Mouse (Mus musculus) retina, postnatal 1 day (tissue): Measurements from ENCODE around the gene Cela1.

Experiments used
- DNase-seq: peaks from one replicate; pipeline ENCODE4 v3.0.0-alpha.2; 2012

The Cela1 gene

DNA sequence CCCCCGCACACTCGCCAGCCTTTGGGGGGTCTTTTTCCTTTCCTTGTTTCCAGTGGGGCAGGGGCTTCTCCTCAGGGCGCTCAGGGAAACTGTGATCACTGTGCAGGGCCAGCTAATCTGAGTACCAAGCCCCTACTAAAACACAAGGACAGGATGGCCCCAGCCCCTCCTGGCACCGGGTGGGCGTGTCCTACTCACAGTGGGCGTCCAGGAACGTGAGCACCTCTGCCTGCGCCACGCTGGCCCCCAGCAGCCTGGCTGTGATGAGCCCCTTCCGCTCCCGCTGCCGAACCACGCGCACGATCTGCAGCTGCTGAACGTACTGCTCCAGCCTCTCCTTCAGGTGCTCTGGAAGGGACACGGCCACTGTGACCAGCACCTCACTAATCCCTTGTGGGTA, 16.2 kb upstream of the Cela1 start:
- no peak for DNase-seq

DNA sequence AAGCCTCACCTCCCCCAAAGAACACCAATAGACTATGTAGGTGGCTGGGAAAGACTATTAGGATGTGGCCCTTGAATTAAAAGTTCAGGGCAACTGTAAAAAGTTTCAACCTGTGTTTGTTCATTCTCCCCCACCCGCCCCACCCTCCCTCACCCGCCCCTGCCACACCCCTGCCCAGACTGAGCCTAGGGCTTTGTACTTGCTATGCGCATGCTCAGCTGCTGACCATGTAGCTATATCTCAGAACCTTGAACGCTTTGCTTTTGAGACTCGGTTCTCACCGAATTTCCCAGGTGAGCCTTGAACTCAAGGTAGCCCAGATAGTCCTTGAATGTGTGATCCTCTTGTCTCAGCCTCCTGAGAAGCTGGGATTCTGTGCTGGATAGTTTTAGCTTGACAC, 14.1 kb upstream of the Cela1 start:
- DNase-seq, result no peak

DNA sequence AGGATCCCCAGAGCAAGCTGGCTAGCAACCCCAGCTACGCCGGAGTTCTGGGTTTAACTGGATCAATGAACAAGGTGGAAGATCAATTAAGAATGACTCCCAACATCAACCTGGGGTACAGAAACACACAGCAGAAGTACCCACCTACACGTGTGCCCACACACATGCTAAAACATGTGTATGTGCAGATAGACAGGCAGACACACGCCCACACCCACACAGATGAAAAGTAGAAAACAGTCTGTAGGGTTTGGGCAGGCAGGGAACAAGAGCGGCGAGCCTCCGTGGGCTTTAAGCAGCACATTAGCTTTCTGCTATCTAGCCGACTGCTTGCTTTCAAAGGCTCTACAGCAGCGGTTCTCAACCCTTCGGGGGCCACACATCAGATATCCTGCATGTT, 13.4 kb upstream of the Cela1 start:
- DNase-seq, result no peak

DNA sequence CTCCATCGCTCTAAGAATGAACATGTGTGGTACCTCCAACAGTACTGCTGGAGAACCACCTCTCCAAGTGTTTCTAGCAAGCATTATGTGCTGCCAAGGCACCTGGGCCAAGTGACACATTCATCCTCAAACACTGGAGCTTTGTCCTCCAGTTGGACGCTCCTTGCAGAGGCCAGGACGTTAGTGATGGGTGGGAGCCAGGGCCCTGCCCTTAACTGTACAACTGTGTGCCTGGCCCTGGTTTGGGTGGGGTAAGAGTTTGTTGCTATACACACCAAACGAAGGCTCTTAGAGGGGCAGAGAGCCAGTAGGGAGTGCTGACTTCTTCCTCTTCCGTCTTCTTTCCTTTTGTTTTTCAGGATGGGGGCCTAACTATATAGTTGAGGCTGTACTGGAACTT, 12.7 kb upstream of the Cela1 start:
- no peak for DNase-seq

DNA sequence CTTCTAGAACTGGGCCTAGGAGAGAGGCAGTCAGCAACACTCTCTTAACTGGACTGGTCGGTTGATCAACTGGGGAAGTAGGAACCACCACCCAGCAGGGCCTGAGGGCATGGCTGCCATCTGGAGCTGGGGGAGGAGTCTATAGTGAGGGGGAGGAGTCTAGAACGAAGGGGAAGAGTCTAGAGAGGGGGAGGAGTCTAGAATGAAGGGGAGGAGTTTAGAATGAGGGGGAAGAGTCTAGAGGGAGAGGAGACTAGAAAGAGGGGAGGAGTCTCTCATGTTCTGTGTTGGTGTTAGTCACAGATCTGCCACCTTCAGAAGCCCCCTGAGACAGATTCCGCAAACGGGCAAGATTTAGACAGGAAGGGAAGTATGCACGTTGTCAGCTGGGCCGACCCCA, 11.7 kb upstream of the Cela1 start:
- DNase-seq, result peak; percentile 44

DNA sequence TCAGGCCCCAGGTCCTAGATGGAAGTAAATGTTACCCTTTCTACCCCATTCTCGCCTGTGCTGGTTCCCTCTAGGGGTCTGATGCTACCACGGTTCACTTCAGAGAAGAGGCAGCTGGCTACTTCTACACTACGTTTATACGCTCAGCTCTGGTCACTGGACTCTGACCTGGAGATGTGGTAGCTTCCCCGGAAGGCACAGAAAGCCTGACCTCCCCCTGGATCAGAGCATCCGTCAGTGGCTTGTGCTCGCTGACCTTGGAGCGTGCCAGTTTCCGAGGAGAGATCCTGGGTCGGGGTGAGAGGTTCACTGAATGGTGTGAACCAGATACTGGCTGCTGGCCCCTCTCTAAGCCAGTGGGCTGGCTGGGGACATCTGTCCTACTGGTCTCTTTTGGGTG, 10.4 kb upstream of the Cela1 start:
- DNase-seq, result no peak

DNA sequence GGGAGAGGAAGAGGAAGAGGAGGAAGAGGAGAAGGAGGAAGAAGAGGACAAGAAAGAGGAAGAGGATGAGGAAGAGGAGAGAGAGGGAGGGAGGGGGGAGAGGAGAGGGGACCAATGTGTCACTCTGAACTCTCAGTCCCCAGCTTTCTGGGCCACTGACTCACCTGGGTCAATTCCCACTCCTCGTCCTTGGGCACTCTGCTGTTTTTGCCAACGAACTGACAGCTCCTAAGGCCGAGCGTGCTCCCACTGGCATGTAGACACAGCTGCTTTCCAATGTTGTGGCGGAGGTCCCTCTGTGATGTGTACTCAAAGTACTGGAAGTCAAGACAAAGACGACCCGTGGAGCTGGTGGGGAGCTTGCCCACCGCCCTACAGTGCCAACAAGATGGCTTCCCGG, 6.7 kb upstream of the Cela1 start:
- no peak for DNase-seq

DNA sequence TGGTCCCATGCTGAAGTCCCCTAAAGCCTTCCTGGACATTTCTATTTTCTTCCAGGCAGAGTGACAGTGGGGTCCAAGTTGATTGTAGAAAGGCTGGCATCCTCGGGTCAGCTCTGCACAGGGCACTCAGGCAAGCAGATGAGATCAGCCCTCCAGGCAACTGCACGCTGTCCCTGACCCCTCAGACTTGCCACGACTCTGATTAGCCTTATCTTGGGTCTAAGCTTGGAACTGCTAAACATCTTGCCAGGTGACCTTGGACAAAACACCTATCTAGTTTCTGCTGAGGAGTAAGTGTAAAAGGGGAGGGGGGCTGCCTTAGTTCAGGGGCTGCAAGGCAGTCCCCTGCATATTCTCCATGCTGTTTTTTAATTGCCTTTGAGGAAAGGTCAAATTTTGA, 4.3 kb upstream of the Cela1 start:
- no peak for DNase-seq

DNA sequence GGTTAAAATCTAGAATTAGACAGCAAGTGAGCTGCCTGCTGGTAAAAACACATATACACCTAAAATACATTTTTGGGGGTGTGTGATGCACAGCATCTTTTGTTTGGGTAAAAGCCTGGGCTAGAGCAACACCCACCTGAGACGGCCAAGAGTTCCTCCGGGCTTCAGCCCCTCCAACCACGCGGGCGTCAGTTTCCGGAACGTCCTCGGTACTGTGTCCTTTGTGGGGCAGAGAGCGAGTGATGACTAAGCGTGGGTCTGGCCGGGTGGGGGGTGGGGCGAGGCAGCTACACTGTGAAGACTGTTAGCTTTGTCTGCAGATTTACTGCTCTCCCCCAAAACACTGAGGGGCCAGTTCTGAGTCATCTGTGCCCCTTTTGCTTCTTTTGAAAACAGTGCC, 732 bp downstream of the Cela1 start:
- no peak for DNase-seq

DNA sequence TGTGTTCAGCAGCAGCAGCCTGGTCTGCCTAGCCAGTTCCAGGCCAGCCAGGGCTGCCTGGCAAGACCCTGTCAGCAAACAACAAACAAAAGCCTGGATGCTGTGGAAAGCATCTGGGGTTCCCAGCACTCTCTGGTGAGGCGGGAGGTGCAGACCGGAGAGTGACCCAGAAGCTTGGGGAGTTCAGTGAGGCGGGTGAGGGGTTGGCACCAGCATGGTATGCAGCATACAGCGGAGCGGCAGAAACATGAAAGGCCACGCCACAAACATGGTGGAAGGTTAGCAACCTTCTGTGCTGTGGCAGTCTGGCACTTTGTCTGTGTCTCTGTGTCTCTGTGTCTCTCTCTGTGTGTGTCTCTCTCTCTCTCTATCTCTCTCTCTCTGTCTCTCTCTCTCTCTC, 1.3 kb downstream of the Cela1 start:
- DNase-seq, result no peak

DNA sequence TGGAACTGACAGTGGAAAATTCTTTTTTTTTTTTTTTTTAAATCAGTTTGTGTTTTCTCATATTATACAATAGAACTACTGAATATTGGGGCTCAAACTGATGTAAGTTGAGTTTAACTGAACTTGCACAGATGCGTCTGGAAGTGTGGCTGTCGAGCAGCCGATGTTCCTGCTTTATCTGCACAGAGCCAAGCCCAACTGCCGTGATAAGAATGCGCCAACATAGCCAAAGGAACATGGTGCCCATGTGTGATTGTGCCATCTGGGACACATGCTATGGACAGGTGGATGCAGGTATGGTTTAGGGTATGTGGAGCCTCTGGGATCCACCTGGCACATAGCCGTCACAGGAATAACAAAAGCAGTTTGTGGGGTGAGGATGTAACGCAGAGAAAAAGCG, 1.9 kb downstream of the Cela1 start:
- no peak for DNase-seq

DNA sequence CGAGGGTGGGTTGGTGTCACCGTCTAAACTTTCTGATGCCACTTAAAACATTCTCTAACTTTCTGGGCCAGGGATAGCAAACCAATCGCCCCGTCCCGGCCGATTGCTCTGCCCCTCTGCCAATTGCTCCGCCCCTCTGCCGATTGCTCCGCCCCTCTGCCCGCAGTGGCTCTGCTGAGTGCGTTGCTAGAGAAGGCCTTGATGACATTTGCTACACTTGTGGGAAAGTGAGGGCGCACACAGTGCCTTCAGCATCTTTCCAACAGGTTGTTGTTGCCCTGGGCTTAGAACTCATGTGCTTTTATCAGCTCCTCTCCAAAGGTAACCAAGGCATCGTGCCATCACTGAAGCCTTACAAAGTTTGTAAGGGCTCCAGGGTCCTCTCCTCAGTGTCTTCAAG, 2.5 kb downstream of the Cela1 start:
- DNase-seq, result no peak

DNA sequence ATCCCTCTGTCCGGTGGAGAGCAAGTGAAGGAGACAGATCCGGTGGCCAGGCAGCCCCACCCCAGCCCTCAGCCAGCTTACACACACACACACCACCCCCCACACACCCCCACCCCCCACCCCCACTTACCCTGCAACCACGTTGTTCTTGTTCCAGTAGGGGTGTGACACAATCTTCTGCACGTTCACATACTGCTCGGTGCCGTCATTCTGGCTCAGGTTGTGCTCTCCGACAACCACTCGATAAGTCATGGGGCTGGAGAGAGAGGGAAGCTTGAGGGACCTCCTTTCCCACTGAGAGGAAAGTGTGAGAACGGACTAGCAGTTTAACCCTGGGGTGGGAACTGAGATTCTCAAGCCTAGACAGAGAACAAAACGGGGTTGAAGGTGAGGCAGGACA, 3.3 kb downstream of the Cela1 start:
- no peak for DNase-seq

DNA sequence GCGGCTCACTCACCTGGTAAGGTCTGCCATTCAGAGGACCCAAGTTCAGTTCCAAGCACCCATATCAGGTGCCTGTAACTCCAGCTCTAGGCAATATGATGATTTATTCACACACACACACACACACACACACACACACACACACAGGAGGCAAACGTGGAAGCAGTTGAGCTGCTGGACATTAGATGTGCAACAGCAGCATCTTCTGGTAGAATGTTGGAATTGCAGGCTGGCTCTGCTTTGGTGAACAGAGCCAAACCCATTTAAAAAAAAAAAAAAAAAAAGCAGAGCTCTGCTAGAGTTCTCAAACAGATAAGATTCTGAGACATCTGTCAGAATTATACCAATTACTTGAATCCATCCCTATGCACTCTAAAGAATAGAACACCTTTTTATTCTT, 4.7 kb downstream of the Cela1 start:
- peak; percentile 89 for DNase-seq

DNA sequence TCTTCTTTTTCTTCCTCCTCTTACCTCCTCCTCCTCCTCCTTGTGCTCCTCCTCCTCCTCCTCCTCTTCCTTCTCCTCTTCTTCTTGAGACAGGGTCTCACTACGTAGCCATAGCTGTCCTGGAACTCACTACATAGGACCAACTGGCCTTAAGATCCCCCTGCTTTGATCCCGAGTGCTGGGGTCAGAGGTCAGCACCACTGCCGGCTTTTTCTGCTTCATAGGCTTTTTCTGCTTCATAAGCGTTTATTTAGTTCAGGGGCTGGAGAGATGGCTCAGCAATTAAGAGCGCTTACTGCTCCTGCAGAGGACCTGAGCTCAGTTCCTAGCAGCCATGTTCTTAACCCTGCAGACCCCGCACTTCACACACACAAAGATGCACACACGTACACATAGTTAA, 6.0 kb downstream of the Cela1 start:
- DNase-seq, result no peak

DNA sequence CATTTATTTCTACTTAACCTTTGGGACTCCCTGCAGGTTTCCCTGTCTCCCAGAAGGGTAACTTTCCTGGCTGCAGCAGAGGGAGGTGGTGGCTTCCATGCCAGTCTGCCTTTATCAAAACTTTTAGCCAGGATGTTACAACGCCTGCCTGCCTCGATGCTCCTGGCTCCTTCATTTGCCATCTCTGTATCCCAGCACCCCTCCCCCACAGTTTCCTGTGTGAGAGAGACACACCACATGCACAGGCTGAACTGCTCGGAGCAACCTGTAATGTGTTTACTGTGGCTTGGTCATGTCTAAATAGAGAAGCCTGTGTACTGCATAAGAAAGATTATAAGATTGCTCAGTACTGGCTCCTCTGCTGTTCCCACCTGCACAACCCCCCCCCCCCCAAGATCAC, 7.3 kb downstream of the Cela1 start:
- no peak for DNase-seq

DNA sequence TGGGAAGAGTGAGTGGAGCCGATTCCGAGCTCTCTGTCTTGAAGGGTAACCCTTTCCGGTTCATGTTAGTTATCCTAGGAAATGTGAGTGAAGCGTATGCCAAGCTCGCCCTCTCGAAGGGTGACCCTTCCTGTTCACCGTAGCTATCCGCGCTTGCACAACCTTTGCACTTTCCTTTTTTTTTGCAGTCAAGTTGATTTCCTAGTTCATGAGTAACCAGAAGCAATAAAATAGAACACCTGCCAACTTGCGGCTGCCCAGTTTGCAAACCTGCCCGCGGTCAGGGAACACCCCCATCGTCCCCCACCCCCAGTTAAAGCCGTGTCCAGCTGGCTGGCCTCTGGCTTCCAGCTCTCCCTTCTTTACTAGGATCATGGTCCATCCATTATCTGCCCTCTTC, 8.7 kb downstream of the Cela1 start:
- no peak for DNase-seq

DNA sequence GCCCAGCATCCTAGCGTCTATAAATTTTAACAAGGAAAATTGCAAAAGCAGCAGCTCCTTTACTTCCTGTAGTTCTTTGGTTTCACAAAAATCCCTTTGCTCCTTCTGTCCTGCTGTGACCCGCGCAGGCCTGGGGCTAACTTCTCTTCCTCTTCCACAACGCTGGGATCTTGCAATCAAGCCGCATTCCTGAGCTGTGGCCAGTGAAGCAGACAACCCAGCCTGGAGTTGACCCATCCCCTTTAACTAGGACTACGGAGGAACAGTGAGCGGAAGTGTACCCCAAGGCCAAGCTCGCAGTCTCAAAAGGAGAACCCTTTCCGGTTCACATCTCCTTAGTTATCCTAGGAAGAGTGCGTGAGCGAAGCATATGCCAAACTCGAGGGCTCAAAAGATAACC, 9.1 kb downstream of the Cela1 start:
- DNase-seq, result no peak

DNA sequence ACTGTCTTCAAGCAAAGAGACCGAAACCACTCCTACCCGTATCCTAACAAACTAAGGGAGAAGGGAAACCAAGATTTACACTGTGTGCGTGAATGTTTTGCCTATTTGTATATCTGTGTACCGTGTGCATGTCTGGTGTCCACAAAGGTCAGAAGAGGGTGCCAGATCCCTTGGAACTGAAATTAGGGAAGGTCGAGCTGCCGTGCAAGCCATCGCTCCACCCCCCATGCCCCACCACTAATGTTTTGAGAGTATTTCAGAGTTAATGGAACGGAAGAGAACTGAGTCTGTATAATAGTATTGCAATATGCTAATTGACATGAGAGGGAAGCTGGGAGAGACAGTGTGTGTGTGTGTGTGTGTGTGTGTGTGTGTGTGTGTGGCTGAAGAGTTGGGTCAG, 10.0 kb downstream of the Cela1 start:
- DNase-seq, result no peak

DNA sequence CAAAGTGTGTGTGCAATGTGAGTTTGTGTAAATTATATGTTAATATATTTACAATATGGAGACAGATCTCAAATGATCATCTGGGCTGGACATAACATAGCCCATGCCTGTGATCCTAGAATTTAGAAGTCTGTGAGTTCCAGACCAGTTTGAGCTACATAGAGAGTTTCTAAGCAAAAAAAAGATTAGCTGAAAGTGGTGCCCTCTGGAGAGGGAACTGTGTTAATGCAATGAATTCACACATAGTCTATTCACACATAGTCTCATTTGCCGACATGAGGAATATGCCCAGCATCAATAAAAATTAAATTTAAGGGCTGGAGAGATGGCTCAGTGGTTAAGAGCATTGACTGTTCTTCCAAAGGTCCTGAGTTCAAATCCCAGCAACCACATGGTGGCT, 11.2 kb downstream of the Cela1 start:
- DNase-seq, result no peak

DNA sequence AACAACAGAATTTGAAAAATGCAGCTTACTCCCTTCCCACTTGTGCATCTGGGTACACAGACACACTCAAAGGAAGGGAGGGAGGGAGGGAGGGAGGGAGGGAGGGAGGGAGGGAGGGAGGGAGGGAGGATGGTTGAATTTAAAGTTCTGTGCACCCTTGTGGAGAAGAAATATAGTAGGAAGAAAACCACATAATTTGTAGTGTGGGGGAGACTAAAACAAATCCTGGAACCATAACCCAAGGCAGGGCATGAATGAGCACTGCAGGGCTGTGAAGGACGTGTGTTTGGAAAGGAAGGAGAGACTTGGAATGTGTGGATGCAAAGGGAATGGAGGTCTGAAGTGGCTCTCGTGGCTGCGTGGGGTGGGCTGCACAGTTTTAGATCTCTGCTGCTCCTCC, 12.2 kb downstream of the Cela1 start:
- DNase-seq, result no peak

DNA sequence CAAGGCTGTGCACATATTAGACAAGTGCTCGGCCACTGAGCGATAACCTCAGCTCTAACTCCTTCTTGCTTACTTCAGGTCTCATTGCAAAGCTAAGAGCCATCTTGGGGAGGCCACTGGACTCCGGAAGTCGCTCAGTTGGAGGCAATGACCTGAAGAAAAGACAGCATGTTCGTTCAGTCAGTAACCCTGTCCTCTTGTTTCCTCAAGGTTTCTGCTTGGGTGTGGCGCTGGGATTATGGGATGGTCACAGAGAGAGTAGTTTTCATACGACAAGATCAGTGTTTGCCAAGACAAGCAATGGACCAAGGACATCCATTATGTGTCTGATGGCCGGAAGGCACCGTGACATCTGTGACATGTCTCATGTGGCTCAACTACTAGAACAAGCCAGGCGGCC, 13.2 kb downstream of the Cela1 start:
- no peak for DNase-seq

DNA sequence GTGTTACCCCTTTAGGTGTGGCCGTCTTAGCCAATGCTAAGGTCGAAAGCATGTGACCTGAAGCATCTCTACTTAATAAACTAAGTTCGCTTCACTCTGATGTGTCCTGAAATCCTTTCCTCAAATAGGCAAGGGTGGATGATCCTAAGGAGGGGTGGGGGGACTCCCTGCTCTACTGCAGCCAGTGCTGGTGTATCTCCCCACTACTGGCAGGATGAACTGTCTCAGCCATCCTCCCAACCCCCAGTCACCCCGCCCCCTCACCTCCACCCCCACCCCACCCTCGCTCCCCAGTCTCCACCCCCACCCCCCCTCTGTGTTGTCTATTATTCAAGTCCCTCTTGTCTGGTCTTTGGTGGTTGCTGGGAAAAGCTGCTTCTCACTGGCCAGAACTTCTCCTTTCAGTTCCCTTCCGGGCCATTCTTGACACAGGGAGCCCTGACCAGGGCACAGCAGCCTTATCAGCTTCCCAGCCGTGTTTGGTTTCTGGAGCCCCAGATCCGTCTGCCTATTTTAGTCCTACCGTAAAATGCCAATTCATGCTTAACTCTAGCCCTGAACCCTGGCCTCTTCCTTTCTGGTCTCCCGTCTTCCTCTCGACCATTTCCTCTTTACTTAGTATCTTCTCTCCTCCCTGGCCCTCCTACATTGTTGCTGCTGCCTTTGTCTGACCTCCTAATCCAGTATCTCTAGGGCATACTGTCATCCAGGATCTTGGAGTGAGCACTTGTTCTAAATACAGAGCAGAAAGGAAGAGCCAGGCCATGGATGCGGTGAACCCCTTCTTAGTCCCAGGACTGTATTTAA, 13.9 kb downstream of the Cela1 start:
- DNase-seq, result no peak

DNA sequence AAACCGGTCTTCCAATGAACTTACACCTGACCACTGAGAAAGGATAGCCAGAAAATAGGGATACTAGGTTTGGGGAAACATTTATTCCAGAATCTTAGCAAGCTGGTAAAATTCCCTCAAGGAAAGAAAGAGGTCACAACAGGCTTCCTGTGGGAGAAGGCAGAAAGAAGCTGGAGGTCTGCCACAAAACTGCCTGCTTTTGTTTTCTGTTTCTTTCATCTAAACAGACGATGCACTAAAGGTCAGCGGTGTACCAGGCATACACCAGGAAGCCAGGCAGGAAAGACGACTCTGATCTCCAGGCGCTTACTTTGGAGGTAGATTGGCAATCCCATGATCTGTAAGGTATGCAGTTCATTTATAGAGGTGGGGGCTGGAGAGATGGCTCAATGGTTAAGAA, 16.9 kb downstream of the Cela1 start:
- no peak for DNase-seq

DNA sequence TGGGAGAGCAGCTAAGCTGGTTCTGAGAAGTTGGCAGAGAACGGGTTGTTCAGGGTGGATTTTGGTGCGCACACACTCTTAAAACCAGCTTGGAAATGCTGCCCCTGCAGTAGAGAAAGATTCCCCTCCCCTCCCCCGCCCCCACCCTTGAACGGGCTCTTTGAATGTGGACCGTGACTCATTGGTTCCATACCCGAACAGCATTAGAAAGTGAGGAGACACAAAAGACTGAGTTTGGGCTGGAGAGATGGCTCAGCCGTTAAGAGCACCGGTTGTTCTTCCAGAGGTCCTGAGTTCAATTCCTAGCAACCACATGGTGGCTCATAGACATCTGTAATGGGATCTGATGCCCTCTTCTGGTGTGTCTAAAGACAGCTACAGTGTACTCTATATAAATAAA, 17.7 kb downstream of the Cela1 start:
- DNase-seq, result no peak

DNA sequence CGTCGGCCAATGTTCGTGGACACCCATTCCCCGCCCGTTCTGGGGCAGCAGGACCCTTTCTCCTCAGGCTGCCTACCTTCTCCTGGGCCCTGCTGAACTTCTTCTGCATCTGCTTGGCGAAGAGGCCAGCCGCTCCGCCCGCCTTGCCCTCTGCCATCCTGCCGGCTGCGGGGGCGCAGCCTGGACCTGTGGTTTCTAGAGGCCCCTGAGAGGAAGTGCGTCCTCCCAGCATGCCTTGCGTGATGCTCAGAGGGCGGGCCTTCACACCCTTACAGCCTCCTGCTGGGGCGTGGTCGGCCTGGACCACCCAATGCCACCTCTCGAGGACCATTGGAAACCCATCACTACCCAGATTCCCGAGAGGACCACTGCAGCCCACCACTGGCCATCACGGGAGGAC, 18.4 kb downstream of the Cela1 start, which contains the start of gene Bin2:
TSS of gene Bin2 (minus strand) at position 217 of the 400 bp plus-strand sequence.
- no peak for DNase-seq
